ENCODE assay signal across 16 mouse cellular contexts in the genomic region with DNA sequence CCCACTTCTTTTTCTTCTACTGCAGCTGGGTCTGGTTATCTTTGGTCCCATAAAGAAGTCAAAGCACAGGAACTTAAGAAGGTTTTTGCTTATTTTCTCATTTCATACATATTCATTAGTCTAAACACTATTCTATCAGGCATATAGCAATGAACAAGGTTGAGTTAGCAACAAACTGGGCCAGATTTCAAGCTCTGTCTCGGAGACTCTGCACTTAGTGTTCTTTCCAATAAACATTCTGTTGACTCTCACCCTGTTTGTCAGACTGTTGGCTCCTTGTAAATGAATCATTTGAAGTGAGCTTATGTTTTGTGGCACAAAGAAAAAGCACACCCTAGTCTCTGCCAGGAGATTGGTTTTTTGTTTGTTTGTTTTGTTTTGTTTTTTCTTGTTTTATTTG. TPM values are rescaled to one million over a fixed set of nuclear protein-coding genes. Genes with fewer than 3 reads are reported as not detected.
DNase-seq lines count a peak whose midpoint lies in the region; ATAC-seq and TF ChIP-seq lines count a peak whose summit lies in the region.
"Had no signal": no experiment of that assay in that cellular context is flagged by ENCODE, and none has a peak within 500 bp of the region (broad histone marks: within the 10 kb centered on the region; RNA-seq: fewer than 3 reads in every experiment).

No protein-coding gene starts in this region.

- DNase-seq in forebrain, embryonic 10.5 days (ENCODE audit: extremely low spot score, low spot score), result no peak
- DNase-seq in kidney, postnatal 0 days (ENCODE audit: low spot score), result peak; percentile 29
- no peak for DNase-seq in kidney, postnatal 25 days
- DNase-seq in urinary bladder, postnatal 14 days (ENCODE audit: low spot score), result peak; percentile 15
- DNase-seq in urinary bladder, postnatal 4 days (ENCODE audit: low spot score in 2 of 2), result no peak
- no peak for DNase-seq in stomach, postnatal 0 days (ENCODE audit: low spot score)
- DNase-seq in T-cell, adult 2 months (ENCODE audit: low spot score), result no peak
- DNase-seq: adrenal gland, postnatal 25 days; lung, adult 2 months had no signal

- TF ChIP-seq CTCF in kidney, postnatal 0 days (IDR thresholded peaks at IDR 0.05; ENCODE audit: low read depth), result no peak
- TF ChIP-seq CTCF in stomach, postnatal 0 days (IDR thresholded peaks at IDR 0.05; ENCODE audit: low read depth), result no peak

- 8% methylated on average over 1 of the region's 1 CpGs for WGBS in forebrain, embryonic 15.5 days
- 84% methylated on average over 1 of the region's 1 CpGs for WGBS in forebrain, embryonic 10.5 days
- 50% methylated on average over 1 of the region's 1 CpGs for WGBS in kidney, postnatal 0 days
- 36% methylated on average over 1 of the region's 1 CpGs for WGBS in stomach, postnatal 0 days

- H3K27me3 ChIP-seq in forebrain, embryonic 15.5 days, result no peaks in the 10 kb centered on the region
- H3K27me3 ChIP-seq in forebrain, embryonic 10.5 days (ENCODE audit: poor library complexity, severe bottlenecking), result no peaks in the 10 kb centered on the region
- H3K27me3 ChIP-seq in kidney, postnatal 0 days (ENCODE audit: insufficient read depth, low read length), result no peaks in the 10 kb centered on the region
- H3K27me3 ChIP-seq in stomach, postnatal 0 days (ENCODE audit: control insufficient read depth, insufficient read depth, low read length), result no peaks in the 10 kb centered on the region
- H3K27me3 ChIP-seq: limb, embryonic 15.5 days; midbrain, embryonic 12.5 days had no signal

- H3K4me2 ChIP-seq in forebrain, embryonic 15.5 days (replicated peaks), result no peak overlapping the region
- no peak overlapping the region for H3K4me2 ChIP-seq in kidney, postnatal 0 days (ENCODE audit: low read length)
- H3K4me2 ChIP-seq in stomach, postnatal 0 days (replicated peaks; ENCODE audit: low read depth), result no peak overlapping the region
- H3K4me2 ChIP-seq: limb, embryonic 15.5 days; midbrain, embryonic 12.5 days had no signal

- peaks cover 7% of the 10 kb centered on the region; the same call in 1 of the 2 replicates for H3K4me1 ChIP-seq in forebrain, embryonic 15.5 days
- H3K4me1 ChIP-seq in forebrain, embryonic 10.5 days, result 0 out of 2 replicates have a peak, but pooled peaks cover 5% of the 10 kb centered on the region
- no peaks in the 10 kb centered on the region for H3K4me1 ChIP-seq in kidney, postnatal 0 days (replicated peaks; ENCODE audit: insufficient read depth, low read length)
- no peaks in the 10 kb centered on the region for H3K4me1 ChIP-seq in stomach, postnatal 0 days (replicated peaks; ENCODE audit: control insufficient read depth, insufficient read depth)
- H3K4me1 ChIP-seq: limb, embryonic 15.5 days; midbrain, embryonic 12.5 days had no signal

- H3K4me3 ChIP-seq in forebrain, embryonic 15.5 days, result no peak overlapping the region
- no peak overlapping the region for H3K4me3 ChIP-seq in forebrain, embryonic 10.5 days
- H3K4me3 ChIP-seq in kidney, postnatal 0 days (replicated peaks; ENCODE audit: low read depth, low read length), result no peak overlapping the region
- no peak overlapping the region for H3K4me3 ChIP-seq in stomach, postnatal 0 days (ENCODE audit: low read depth, low read length)
- H3K4me3 ChIP-seq: limb, embryonic 15.5 days; midbrain, embryonic 12.5 days had no signal

- no peak overlapping the region for H3K9ac ChIP-seq in forebrain, embryonic 15.5 days (replicated peaks)
- H3K9ac ChIP-seq in kidney, postnatal 0 days (ENCODE audit: low read depth, low read length), result no peak overlapping the region
- no peak overlapping the region for H3K9ac ChIP-seq in stomach, postnatal 0 days (ENCODE audit: low read length)
- H3K9ac ChIP-seq: limb, embryonic 15.5 days; midbrain, embryonic 12.5 days had no signal

- H3K9me3 ChIP-seq in forebrain, embryonic 15.5 days, result no peaks in the 10 kb centered on the region
- no peaks in the 10 kb centered on the region for H3K9me3 ChIP-seq in forebrain, embryonic 10.5 days
- no peaks in the 10 kb centered on the region for H3K9me3 ChIP-seq in kidney, postnatal 0 days (replicated peaks; ENCODE audit: low read length)
- H3K9me3 ChIP-seq in stomach, postnatal 0 days (ENCODE audit: control insufficient read depth, low read length), result no peaks in the 10 kb centered on the region
- H3K9me3 ChIP-seq: limb, embryonic 15.5 days; midbrain, embryonic 12.5 days had no signal

- ATAC-seq in forebrain, embryonic 15.5 days (replicated peaks), result peak; percentile 81
- no peak for ATAC-seq in kidney, postnatal 0 days (replicated peaks; ENCODE audit: low FRiP score, low read depth)
- ATAC-seq in stomach, postnatal 0 days (ENCODE audit: low FRiP score, low TSS enrichment), result no peak
- ATAC-seq: intestine, postnatal 0 days had no signal

- no peaks in the 10 kb centered on the region for H3K36me3 ChIP-seq in forebrain, embryonic 15.5 days
- no peaks in the 10 kb centered on the region for H3K36me3 ChIP-seq in forebrain, embryonic 10.5 days (replicated peaks)
- H3K36me3 ChIP-seq in kidney, postnatal 0 days (ENCODE audit: insufficient read depth, low read length), result no peaks in the 10 kb centered on the region
- no peaks in the 10 kb centered on the region for H3K36me3 ChIP-seq in stomach, postnatal 0 days (ENCODE audit: control insufficient read depth, insufficient read depth, low read length)
- H3K36me3 ChIP-seq: limb, embryonic 15.5 days; midbrain, embryonic 12.5 days had no signal

- TF ChIP-seq EP300 in stomach, postnatal 0 days (optimal IDR thresholded peaks at IDR 0.05), result no peak

- H3K27ac ChIP-seq in forebrain, embryonic 15.5 days (replicated peaks), result no peak overlapping the region
- H3K27ac ChIP-seq in forebrain, embryonic 10.5 days, result no peak overlapping the region
- H3K27ac ChIP-seq in kidney, postnatal 0 days, result no peak overlapping the region
- H3K27ac ChIP-seq in stomach, postnatal 0 days (replicated peaks), result no peak overlapping the region
- H3K27ac ChIP-seq: limb, embryonic 15.5 days; midbrain, embryonic 12.5 days had no signal

RNA-seq across cellular contexts. Expression of a gene that starts 19.3 kb away (rescaled TPM):
- polyA plus RNA-seq in forebrain, embryonic 15.5 days (2015; fragmentation: Nextera tagmentation; extraction: Ambion mirVana), result not detected in 2 replicates
- 0.02 and 0.06 TPM in 2 replicates for polyA plus RNA-seq in forebrain, embryonic 10.5 days (2016; fragmentation: Nextera tagmentation; extraction: Ambion mirVana)
- 0.06 and 0.08 TPM in 2 replicates for polyA plus RNA-seq in kidney, postnatal 0 days (2015; fragmentation: Nextera tagmentation; extraction: Ambion mirVana)
- 0.05 TPM in 2 replicates for polyA plus RNA-seq in stomach, postnatal 0 days (2015; fragmentation: Nextera tagmentation; extraction: Ambion mirVana)
- polyA plus RNA-seq: C2C12; cortical plate, adult 2 months; lung, adult 2 months; midbrain, embryonic 12.5 days; urinary bladder, adult 2 months had no signal

Comparison
In these comparisons a context has a peak if more than half of its experiments do, and no peak if none do; other contexts are left out.
1. DNase-seq: peak in kidney, postnatal 0 days (single experiment) and urinary bladder, postnatal 14 days (single experiment); none in forebrain, embryonic 10.5 days (single experiment), kidney, postnatal 25 days (0 of 2), urinary bladder, postnatal 4 days (0 of 2), stomach, postnatal 0 days (single experiment) and T-cell, adult 2 months (single experiment).